9 mouse cellular contexts compared by ENCODE assay signal in the genomic region with DNA sequence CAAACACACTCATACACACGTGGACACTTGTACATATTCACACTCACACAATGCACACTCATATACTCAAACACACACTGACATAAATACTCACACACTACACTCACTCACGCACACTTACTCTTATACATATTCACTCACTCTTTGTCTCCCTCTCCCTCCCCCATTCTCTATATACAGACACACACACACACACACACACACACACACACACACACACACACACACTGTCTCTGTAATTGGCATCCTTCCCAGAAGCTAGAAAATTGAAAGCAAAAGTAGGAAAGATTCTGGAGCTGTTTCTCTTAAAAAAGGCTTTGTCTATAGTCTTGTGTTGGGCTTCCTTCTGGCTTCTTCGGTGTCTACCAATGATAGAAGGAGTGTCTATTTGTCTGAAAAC. TPM values are rescaled to one million over a fixed set of nuclear protein-coding genes. Genes with fewer than 3 reads are reported as not detected.
A peak's percentile ranks its signal among the peaks of the same experiment; 100 is the strongest.
DNase-seq lines count a peak whose midpoint lies in the region; ATAC-seq and TF ChIP-seq lines count a peak whose summit lies in the region.
"Had no signal": no experiment of that assay in that cellular context is flagged by ENCODE, and none has a peak within 500 bp of the region (broad histone marks: within the 10 kb centered on the region; RNA-seq: fewer than 3 reads in every experiment).

No protein-coding gene starts in this region.

- H3K9ac ChIP-seq in heart, adult 2 months (ENCODE audit: low read depth, low read length): no peak overlapping the region
- no peak overlapping the region for H3K9ac ChIP-seq in intestine, embryonic 15.5 days

- no peak overlapping the region for H3K4me3 ChIP-seq in heart, adult 2 months
- no peak overlapping the region for H3K4me3 ChIP-seq in heart, embryonic 10.5 days
- no peak overlapping the region for H3K4me3 ChIP-seq in intestine, embryonic 15.5 days (replicated peaks)

- TF ChIP-seq CTCF in heart, adult 2 months (IDR thresholded peaks at IDR 0.05): no peak

- DNase-seq in heart, adult 2 months: no peak
- DNase-seq in heart, embryonic 10.5 days (ENCODE audit: low spot score): no peak
- DNase-seq in right cerebral cortex, adult 2 months (ENCODE audit: low spot score in 2 of 2): peak; percentile 11 to 17
- no peak for DNase-seq in right cerebral cortex, postnatal 4 days
- DNase-seq in telencephalon, adult 2 months (ENCODE audit: low read depth, low spot score): peak; percentile 16
- no peak for DNase-seq in spleen, adult 18-20 months

- no peak for TF ChIP-seq EP300 in heart, adult 2 months (IDR thresholded peaks at IDR 0.05; ENCODE audit: insufficient read depth, low read depth, low read length)

- no peaks in the 10 kb centered on the region for H3K36me3 ChIP-seq in heart, adult 2 months (ENCODE audit: control insufficient read depth, insufficient read depth, low read length)
- H3K36me3 ChIP-seq in heart, embryonic 10.5 days: no peaks in the 10 kb centered on the region
- H3K36me3 ChIP-seq in intestine, embryonic 15.5 days: no peaks in the 10 kb centered on the region
- H3K36me3 ChIP-seq: G1E had no signal

- intact Hi-C loops in heart, adult 2 months (cut with DNase I): loop anchor here (5.0 kb wide), 1 partner anchor 239 kb away; no protein-coding TSS in a partner anchor

- H3K27me3 ChIP-seq in heart, adult 2 months (ENCODE audit: control insufficient read depth, insufficient read depth, low read length): 0 out of 2 replicates have a peak, but pooled peaks cover 1% of the 10 kb centered on the region
- H3K27me3 ChIP-seq in heart, embryonic 10.5 days (ENCODE audit: insufficient read depth, poor library complexity, severe bottlenecking): peaks cover 14% of the 10 kb centered on the region; the same call in 1 of the 2 replicates
- no peaks in the 10 kb centered on the region for H3K27me3 ChIP-seq in intestine, embryonic 15.5 days (replicated peaks)

- no peak overlapping the region for H3K4me2 ChIP-seq in intestine, embryonic 15.5 days (replicated peaks)

- no peaks in the 10 kb centered on the region for H3K79me2 ChIP-seq in heart, adult 2 months (replicated peaks; ENCODE audit: control insufficient read depth, insufficient read depth, low read length)

- 0 out of 2 replicates have a peak overlapping the region, but pooled peaks have one; percentile 7 for H3K27ac ChIP-seq in heart, adult 2 months
- H3K27ac ChIP-seq in heart, embryonic 10.5 days: no peak overlapping the region
- peak overlapping the region; percentile 28; the same call in 1 of the 2 replicates for H3K27ac ChIP-seq in intestine, embryonic 15.5 days

- WGBS in heart, adult 2 months: 39% methylated on average over 3 of the region's 3 CpGs
- 69% methylated on average over 3 of the region's 3 CpGs for WGBS in heart, embryonic 10.5 days
- 38% methylated on average over 3 of the region's 3 CpGs for WGBS in intestine, embryonic 15.5 days

- peak; percentile 61; the same call in 1 of the 2 replicates for ATAC-seq in intestine, embryonic 15.5 days
- ATAC-seq in megakaryocyte progenitor cell, adult 5-6 weeks (replicated peaks; ENCODE audit: poor library complexity): no peak

- TF ChIP-seq POLR2A in heart, adult 2 months (IDR thresholded peaks at IDR 0.05; ENCODE audit: insufficient read depth, low read depth, low read length): no peak

- peaks cover 5% of the 10 kb centered on the region for H3K4me1 ChIP-seq in heart, adult 2 months (ENCODE audit: control insufficient read depth, insufficient read depth, low read length)
- H3K4me1 ChIP-seq in heart, embryonic 10.5 days: no peaks in the 10 kb centered on the region
- H3K4me1 ChIP-seq in intestine, embryonic 15.5 days (replicated peaks): no peaks in the 10 kb centered on the region

- no peaks in the 10 kb centered on the region for H3K9me3 ChIP-seq in heart, embryonic 10.5 days
- no peaks in the 10 kb centered on the region for H3K9me3 ChIP-seq in intestine, embryonic 15.5 days
- H3K9me3 ChIP-seq: G1E had no signal

RNA-seq across cellular contexts. Expression of a gene that starts 34.5 kb away (rescaled TPM):
- total RNA-seq in heart, adult 2 months (2021): not detected
- 0.12 and 0.27 TPM in 2 replicates for polyA plus RNA-seq in heart, adult 2 months (2012; rRNA removed)
- polyA plus RNA-seq in heart, embryonic 10.5 days (2016; fragmentation: Nextera tagmentation; extraction: Ambion mirVana): 4.0 and 5.2 TPM in 2 replicates
- 4.6 and 7.0 TPM in 2 replicates for polyA plus RNA-seq in intestine, embryonic 15.5 days (2015; fragmentation: Nextera tagmentation; extraction: Ambion mirVana)
- not detected in 2 replicates for total RNA-seq in megakaryocyte progenitor cell, adult 5-6 weeks (2015)
- not detected in 2 replicates for total RNA-seq in megakaryocyte progenitor cell, adult 5-6 weeks (2017)
- polyA plus RNA-seq: G1E had no signal

Comparison
In these comparisons a context has a peak if more than half of its experiments do, and no peak if none do; other contexts are left out.
1. DNase-seq: peak in right cerebral cortex, adult 2 months (2 of 2) and telencephalon, adult 2 months (single experiment); none in heart, adult 2 months (0 of 2), heart, embryonic 10.5 days (single experiment), right cerebral cortex, postnatal 4 days (single experiment) and spleen, adult 18-20 months (0 of 2).